Mouse (Mus musculus): ENCODE results near the gene Sbf2. TPM values are rescaled to one million over a fixed set of nuclear protein-coding genes. Genes with fewer than 3 reads are reported as not detected.

The Sbf2 gene
- polyA plus RNA-seq, 1 experiment from 2014 or later: 35.4 TPM

DNA sequence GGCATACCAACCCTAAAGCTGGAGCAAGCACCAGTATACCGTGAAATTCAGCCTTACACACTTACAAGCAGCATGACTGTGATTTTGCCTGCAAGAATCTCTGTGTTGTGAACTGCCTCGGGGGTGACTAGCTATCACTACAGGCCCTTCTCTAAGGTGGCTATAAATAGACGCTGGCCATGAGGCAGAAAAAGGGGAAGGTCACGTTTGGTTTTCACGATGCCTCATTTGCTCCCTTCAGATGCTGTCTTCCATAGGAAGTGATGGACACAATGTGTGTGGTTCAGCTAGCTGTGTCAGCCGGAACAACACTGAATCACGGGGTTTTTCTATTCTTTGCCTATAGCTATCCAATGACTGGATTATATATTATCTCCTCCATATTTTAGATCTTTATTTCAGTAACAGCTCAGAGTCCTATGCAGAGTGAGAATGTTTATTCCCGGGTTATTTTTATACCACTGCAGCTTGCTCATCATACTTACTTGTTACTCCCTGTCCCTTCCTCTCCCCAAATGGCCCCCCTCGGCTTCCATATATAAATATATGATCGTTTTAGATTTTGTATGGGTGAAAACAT is 235.3 kb downstream of the Sbf2 start:
- 54% methylated on average over 10 of the region's 10 CpGs for WGBS (ENCODE audit: insufficient replicate concordance)
- Histone ChIP-seq H3K27ac (ENCODE audit: low read depth, low read length) (no peak overlapping the region), H3K4me1 (ENCODE audit: control insufficient read depth, insufficient read depth, low read length) (peaks cover 4% of the 10 kb centered on the region; the same call in 1 of the 2 replicates), H3K4me3 (ENCODE audit: low read depth, low read length) (no peak overlapping the region), H3K9ac (ENCODE audit: low read depth, low read length) (no peak overlapping the region), H3K36me3 (ENCODE audit: control insufficient read depth, insufficient read depth, low read length) (no peaks in the 10 kb centered on the region; the same call in 1 of the 2 replicates), H3K9me3 (replicated peaks; ENCODE audit: control insufficient read depth, low read length) (no peaks in the 10 kb centered on the region), H3K4me2 (no peak overlapping the region), H3K27me3 (ENCODE audit: control insufficient read depth, insufficient read depth, low read length) (no peaks in the 10 kb centered on the region)
- no peak for ATAC-seq (replicated peaks; ENCODE audit: insufficient number of reproducible peaks, low FRiP score, low TSS enrichment)

GRCm38 (mm10) chr7:110372529-110372928 is 242.2 kb downstream of the Sbf2 start:
- Histone ChIP-seq H3K9me3 (replicated peaks; ENCODE audit: control insufficient read depth, low read length) (no peaks in the 10 kb centered on the region), H3K36me3 (ENCODE audit: control insufficient read depth, insufficient read depth, low read length) (peaks cover 11% of the 10 kb centered on the region), H3K4me3 (ENCODE audit: low read depth, low read length) (no peak overlapping the region), H3K4me2 (no peak overlapping the region), H3K9ac (ENCODE audit: low read depth, low read length) (no peak overlapping the region), H3K4me1 (ENCODE audit: control insufficient read depth, insufficient read depth, low read length) (no peaks in the 10 kb centered on the region), H3K27me3 (ENCODE audit: control insufficient read depth, insufficient read depth, low read length) (no peaks in the 10 kb centered on the region), H3K27ac (ENCODE audit: low read depth, low read length) (no peak overlapping the region)
- WGBS (ENCODE audit: insufficient replicate concordance): 79% methylated on average over 4 of the region's 4 CpGs
- ATAC-seq (replicated peaks; ENCODE audit: insufficient number of reproducible peaks, low FRiP score, low TSS enrichment): no peak

DNA sequence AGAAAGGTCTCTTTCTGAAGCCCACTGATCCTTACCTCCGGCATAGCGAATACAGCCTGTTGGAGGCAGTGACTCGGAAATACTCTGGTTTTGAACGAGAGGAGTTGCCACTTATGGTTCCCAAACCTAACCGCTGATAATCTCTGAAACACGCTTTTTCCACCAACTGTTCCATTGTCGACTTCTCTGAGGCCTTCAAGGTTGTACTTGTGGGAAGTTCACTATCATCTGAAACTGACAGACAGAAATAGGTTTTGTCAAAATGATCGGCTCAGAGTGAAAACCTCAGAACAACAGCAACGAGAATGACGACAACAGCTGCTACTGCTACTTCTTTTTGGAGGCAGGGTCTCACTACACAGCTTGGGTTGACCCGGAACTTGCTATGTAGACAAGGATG is 252.7 kb downstream of the Sbf2 start:
- Histone ChIP-seq H3K4me3 (ENCODE audit: low read depth, low read length) (no peak overlapping the region), H3K27ac (ENCODE audit: low read depth, low read length) (no peak overlapping the region), H3K27me3 (ENCODE audit: control insufficient read depth, insufficient read depth, low read length) (no peaks in the 10 kb centered on the region), H3K4me2 (no peak overlapping the region), H3K9ac (ENCODE audit: low read depth, low read length) (no peak overlapping the region), H3K4me1 (ENCODE audit: control insufficient read depth, insufficient read depth, low read length) (no peaks in the 10 kb centered on the region), H3K36me3 (ENCODE audit: control insufficient read depth, insufficient read depth, low read length) (peaks cover 8% of the 10 kb centered on the region; the same call in 1 of the 2 replicates), H3K9me3 (replicated peaks; ENCODE audit: control insufficient read depth, low read length) (no peaks in the 10 kb centered on the region)
- ATAC-seq (replicated peaks; ENCODE audit: insufficient number of reproducible peaks, low FRiP score, low TSS enrichment): no peak
- WGBS (ENCODE audit: insufficient replicate concordance): 85% methylated on average over 11 of the region's 11 CpGs

DNA sequence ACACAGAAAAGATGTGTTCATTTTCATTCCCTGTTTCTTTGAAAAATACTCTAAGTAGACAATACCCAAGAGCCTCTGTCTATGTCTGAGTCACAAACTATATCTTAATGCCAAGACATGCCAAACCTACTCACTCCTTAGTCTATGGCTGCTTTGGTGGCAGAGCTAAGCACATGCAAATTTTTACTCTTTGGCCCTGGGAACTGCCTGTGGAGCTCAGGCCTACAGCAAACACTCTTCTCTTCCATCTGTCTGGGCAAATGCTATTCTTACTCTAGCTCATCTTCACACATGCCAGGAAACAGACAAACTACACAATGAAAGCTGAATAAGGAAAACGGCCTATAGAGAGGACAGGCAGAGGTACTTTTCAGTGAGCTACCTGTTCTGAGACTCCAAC is 253.2 kb downstream of the Sbf2 start:
- H3K36me3 ChIP-seq (ENCODE audit: control insufficient read depth, insufficient read depth, low read length): peaks cover 8% of the 10 kb centered on the region; the same call in 1 of the 2 replicates
- ATAC-seq (replicated peaks; ENCODE audit: insufficient number of reproducible peaks, low FRiP score, low TSS enrichment): no peak

DNA sequence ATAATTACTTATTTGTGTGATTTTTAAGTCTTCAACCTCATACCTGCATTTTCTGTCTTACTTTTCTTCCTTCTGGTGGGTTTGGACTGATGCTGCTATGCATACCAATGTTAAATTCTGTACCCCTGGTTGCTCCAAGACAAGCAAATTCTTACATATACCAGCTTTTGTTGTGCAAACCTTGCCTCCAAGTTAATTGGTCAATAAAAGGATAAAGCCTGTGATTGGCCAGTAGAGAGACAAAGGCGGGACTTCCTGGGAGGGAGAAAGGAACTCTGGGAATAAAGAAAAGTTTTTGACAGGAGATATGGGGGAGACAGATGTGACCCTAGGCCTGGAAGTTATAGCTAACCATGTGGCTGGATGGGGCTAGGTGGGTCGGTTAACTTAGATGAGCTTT is 255.3 kb downstream of the Sbf2 start:
- 97% methylated on average over 2 of the region's 2 CpGs for WGBS (ENCODE audit: insufficient replicate concordance)
- Histone ChIP-seq H3K4me3 (ENCODE audit: low read depth, low read length) (no peak overlapping the region), H3K9me3 (replicated peaks; ENCODE audit: control insufficient read depth, low read length) (no peaks in the 10 kb centered on the region), H3K27me3 (ENCODE audit: control insufficient read depth, insufficient read depth, low read length) (no peaks in the 10 kb centered on the region), H3K4me2 (no peak overlapping the region), H3K9ac (ENCODE audit: low read depth, low read length) (no peak overlapping the region), H3K4me1 (ENCODE audit: control insufficient read depth, insufficient read depth, low read length) (no peaks in the 10 kb centered on the region), H3K36me3 (ENCODE audit: control insufficient read depth, insufficient read depth, low read length) (peaks cover 6% of the 10 kb centered on the region; the same call in 1 of the 2 replicates), H3K27ac (ENCODE audit: low read depth, low read length) (no peak overlapping the region)
- no peak for ATAC-seq (replicated peaks; ENCODE audit: insufficient number of reproducible peaks, low FRiP score, low TSS enrichment)

More for the DNA sequence above, 253.2 kb downstream of the Sbf2 start:
- H3K4me3 ChIP-seq (ENCODE audit: low read depth, low read length): no peak overlapping the region
- H3K27me3 ChIP-seq (ENCODE audit: control insufficient read depth, insufficient read depth, low read length): no peaks in the 10 kb centered on the region
- no peak overlapping the region for H3K27ac ChIP-seq (ENCODE audit: low read depth, low read length)
- no peaks in the 10 kb centered on the region for H3K4me1 ChIP-seq (ENCODE audit: control insufficient read depth, insufficient read depth, low read length)
- H3K9me3 ChIP-seq (replicated peaks; ENCODE audit: control insufficient read depth, low read length): no peaks in the 10 kb centered on the region
- H3K4me2 ChIP-seq: no peak overlapping the region
- WGBS (ENCODE audit: insufficient replicate concordance): 85% methylated on average over 1 of the region's 1 CpGs
- no peak overlapping the region for H3K9ac ChIP-seq (ENCODE audit: low read depth, low read length)

DNA sequence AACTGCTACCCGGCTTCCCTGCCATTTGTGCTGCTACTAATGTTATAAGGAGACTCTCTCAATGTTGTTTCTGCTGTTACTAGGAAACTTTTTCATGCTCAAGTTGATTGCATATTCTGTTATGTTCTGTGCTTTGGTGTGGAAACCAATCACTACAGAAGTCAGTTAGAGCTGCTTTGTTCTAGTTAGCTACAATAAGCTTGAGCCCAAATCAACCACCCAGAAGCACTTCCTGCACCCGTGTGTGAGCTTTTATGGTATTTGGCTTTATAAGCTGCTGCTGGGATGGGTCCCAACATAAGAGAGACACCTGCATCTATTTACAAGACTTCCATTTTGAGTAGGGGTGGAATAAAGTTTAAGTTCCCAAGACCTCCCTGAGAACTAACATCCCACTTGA is 260.8 kb downstream of the Sbf2 start:
- Histone ChIP-seq H3K9me3 (replicated peaks; ENCODE audit: control insufficient read depth, low read length) (no peaks in the 10 kb centered on the region), H3K9ac (ENCODE audit: low read depth, low read length) (no peak overlapping the region), H3K4me1 (ENCODE audit: control insufficient read depth, insufficient read depth, low read length) (no peaks in the 10 kb centered on the region), H3K27ac (ENCODE audit: low read depth, low read length) (no peak overlapping the region), H3K27me3 (ENCODE audit: control insufficient read depth, insufficient read depth, low read length) (no peaks in the 10 kb centered on the region), H3K4me2 (no peak overlapping the region), H3K36me3 (ENCODE audit: control insufficient read depth, insufficient read depth, low read length) (peaks cover 2% of the 10 kb centered on the region; the same call in 1 of the 2 replicates), H3K4me3 (ENCODE audit: low read depth, low read length) (no peak overlapping the region)
- whole genome bisulfite sequencing (ENCODE audit: insufficient replicate concordance): 81% methylated on average over 2 of the region's 2 CpGs
- ATAC-seq (replicated peaks; ENCODE audit: insufficient number of reproducible peaks, low FRiP score, low TSS enrichment): no peak

DNA sequence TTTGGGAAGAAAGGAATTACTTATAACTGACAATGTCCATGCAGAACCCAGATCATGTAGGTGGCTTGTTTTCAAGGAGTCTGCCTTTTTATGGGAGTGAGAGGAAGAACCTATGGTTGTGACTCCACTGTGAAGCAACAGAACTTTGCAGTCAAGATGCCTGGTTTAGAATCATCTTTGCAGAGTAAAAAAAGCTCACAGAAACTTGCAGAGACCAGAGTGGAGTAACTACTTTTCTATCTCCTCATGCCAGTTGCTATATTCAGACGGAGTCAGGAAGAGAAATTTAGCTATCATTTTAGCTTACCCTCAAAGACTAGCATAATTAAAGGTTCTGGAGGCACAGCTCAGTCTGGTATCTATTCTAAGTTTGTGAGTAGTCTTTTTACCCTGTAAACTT is 267.5 kb downstream of the Sbf2 start:
- Histone ChIP-seq H3K9me3 (replicated peaks; ENCODE audit: control insufficient read depth, low read length) (no peaks in the 10 kb centered on the region), H3K4me3 (ENCODE audit: low read depth, low read length) (no peak overlapping the region), H3K27me3 (ENCODE audit: control insufficient read depth, insufficient read depth, low read length) (no peaks in the 10 kb centered on the region), H3K9ac (ENCODE audit: low read depth, low read length) (no peak overlapping the region), H3K36me3 (ENCODE audit: control insufficient read depth, insufficient read depth, low read length) (no peaks in the 10 kb centered on the region; the same call in 1 of the 2 replicates), H3K27ac (ENCODE audit: low read depth, low read length) (no peak overlapping the region), H3K4me2 (no peak overlapping the region), H3K4me1 (ENCODE audit: control insufficient read depth, insufficient read depth, low read length) (no peaks in the 10 kb centered on the region)
- no peak for ATAC-seq (replicated peaks; ENCODE audit: insufficient number of reproducible peaks, low FRiP score, low TSS enrichment)
- WGBS (ENCODE audit: insufficient replicate concordance): 74% methylated on average over 1 of the region's 1 CpGs

DNA sequence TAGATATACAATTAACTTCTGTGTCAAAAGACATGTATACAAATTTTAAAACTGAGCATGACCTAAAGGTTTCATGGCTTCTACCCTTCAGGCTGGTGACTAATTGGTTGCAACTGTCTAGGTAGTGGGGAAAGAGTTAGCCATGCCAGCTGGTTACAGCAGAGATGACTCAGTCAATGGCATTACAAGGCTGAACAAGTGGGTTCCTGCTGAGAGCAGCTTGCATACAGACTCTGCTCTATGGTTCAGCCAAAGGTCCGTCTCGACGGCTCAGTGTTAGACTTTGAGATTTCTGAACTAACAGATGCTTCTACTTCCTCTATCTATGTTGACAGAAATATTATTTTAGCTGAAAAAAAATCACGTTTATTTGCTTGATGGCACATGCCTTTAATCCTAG is 277.1 kb downstream of the Sbf2 start:
- Histone ChIP-seq H3K27ac (ENCODE audit: low read depth, low read length) (no peak overlapping the region), H3K9ac (ENCODE audit: low read depth, low read length) (no peak overlapping the region), H3K27me3 (ENCODE audit: control insufficient read depth, insufficient read depth, low read length) (no peaks in the 10 kb centered on the region), H3K4me3 (ENCODE audit: low read depth, low read length) (no peak overlapping the region), H3K4me1 (ENCODE audit: control insufficient read depth, insufficient read depth, low read length) (no peaks in the 10 kb centered on the region), H3K36me3 (ENCODE audit: control insufficient read depth, insufficient read depth, low read length) (no peaks in the 10 kb centered on the region), H3K9me3 (replicated peaks; ENCODE audit: control insufficient read depth, low read length) (no peaks in the 10 kb centered on the region), H3K4me2 (no peak overlapping the region)
- 92% methylated on average over 4 of the region's 4 CpGs for WGBS (ENCODE audit: insufficient replicate concordance)
- no peak for ATAC-seq (replicated peaks; ENCODE audit: insufficient number of reproducible peaks, low FRiP score, low TSS enrichment)

All from heart, embryonic 11.5 days (tissue).